In the genomic region with DNA sequence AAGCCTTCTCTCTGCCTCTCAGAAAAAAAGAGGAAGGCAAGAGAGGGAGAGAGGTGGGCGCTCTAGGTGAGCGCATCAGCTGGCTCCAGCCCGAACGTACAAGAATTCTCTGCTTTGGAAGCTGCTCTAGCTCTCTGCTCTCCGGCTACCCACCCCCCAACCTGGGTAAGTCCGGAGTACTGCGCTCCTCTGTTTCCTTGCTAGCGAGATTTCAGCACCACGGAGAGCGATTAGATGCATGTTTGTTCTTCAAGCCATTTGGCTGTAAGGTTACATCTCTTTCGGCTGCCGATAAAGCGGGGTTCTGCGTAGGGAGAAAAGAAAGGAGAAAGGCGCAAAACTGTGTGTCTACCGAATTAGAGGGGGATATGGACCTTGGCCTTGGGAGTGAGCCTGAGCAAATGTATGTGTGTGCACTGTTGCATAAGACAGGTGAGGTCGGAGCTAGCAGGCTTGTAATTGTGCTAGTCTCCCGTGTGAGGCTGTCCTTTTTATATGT, we compare ENCODE assay signal across 9 mouse cellular contexts. TPM values are rescaled to one million over a fixed set of nuclear protein-coding genes. Genes with fewer than 3 reads are reported as not detected.
DNase-seq lines count a peak whose midpoint lies in the region; ATAC-seq and TF ChIP-seq lines count a peak whose summit lies in the region.
"Had no signal": no experiment of that assay in that cellular context is flagged by ENCODE, and none has a peak within 500 bp of the region (broad histone marks: within the 10 kb centered on the region; RNA-seq: fewer than 3 reads in every experiment).

No protein-coding gene starts in this region.

- DNase-seq in Patski (ENCODE audit: low read depth, low spot score) (no peak), MN1 (ENCODE audit: low spot score) (no peak)
- DNase-seq in c-Kit-positive CD71-positive TER-119-negative erythroid progenitor cells, embryonic 14.5 days (ENCODE audit: low read depth): peak; percentile 40
- peak; percentile 88 for DNase-seq in forebrain, embryonic 11.5 days (ENCODE audit: low spot score)
- DNase-seq in hindbrain, embryonic 11.5 days (ENCODE audit: low spot score): peak; percentile 86
- DNase-seq in layer of hippocampus, postnatal 36 days: peak; percentile 62
- DNase-seq in lung, postnatal 4 days: peak; percentile 47 to 68
- DNase-seq in right cerebral cortex, postnatal 10 days (ENCODE audit: low spot score in 2 of 2): peak; percentile 74 to 77

- POLR2A ChIA-PET in Patski (lab: Charles Lee): no interaction called here

- peak overlapping the region; percentile 19 for H3K4me3 ChIP-seq in forebrain, embryonic 11.5 days (ENCODE audit: low read depth, low read length)
- peak overlapping the region; percentile 25 for H3K4me3 ChIP-seq in hindbrain, embryonic 11.5 days (ENCODE audit: low read depth, low read length)
- H3K4me3 ChIP-seq: heart, embryonic 15.5 days had no signal

- no peak overlapping the region for H3K9ac ChIP-seq in forebrain, embryonic 11.5 days (ENCODE audit: low read length)
- 0 out of 2 replicates have a peak overlapping the region, but pooled peaks have one; percentile 1 for H3K9ac ChIP-seq in hindbrain, embryonic 11.5 days (ENCODE audit: low read depth, low read length)
- H3K9ac ChIP-seq: heart, embryonic 15.5 days had no signal

- ATAC-seq in Patski: peak; percentile 60
- ATAC-seq in forebrain, embryonic 11.5 days (replicated peaks; ENCODE audit: low FRiP score): peak; percentile 85
- ATAC-seq in hindbrain, embryonic 11.5 days (ENCODE audit: low FRiP score): peak; percentile 75; the same call in 1 of the 2 replicates

- H3K27ac ChIP-seq in forebrain, embryonic 11.5 days (ENCODE audit: low read depth, low read length): no peak overlapping the region
- H3K27ac ChIP-seq in hindbrain, embryonic 11.5 days (ENCODE audit: low read depth, low read length): no peak overlapping the region
- H3K27ac ChIP-seq: heart, embryonic 15.5 days had no signal

- under 1% methylated on average over 18 of the region's 18 CpGs for WGBS in forebrain, embryonic 11.5 days
- under 1% methylated on average over 18 of the region's 18 CpGs for WGBS in hindbrain, embryonic 11.5 days

- H3K4me2 ChIP-seq in forebrain, embryonic 11.5 days (ENCODE audit: low read depth, low read length, severe bottlenecking): peak overlapping the region; percentile 44
- peak overlapping the region; percentile 49 for H3K4me2 ChIP-seq in hindbrain, embryonic 11.5 days (replicated peaks; ENCODE audit: low read depth, low read length)
- H3K4me2 ChIP-seq: heart, embryonic 15.5 days had no signal

- in situ Hi-C loops in Patski (cut with MboI; ENCODE audit: low pct_unique_long_range_greater_than_20kb): no loop called here

- H3K9me3 ChIP-seq in forebrain, embryonic 11.5 days (ENCODE audit: control insufficient read depth, low read length): no peaks in the 10 kb centered on the region
- no peaks in the 10 kb centered on the region for H3K9me3 ChIP-seq in hindbrain, embryonic 11.5 days (ENCODE audit: control insufficient read depth, low read length)
- H3K9me3 ChIP-seq: heart, embryonic 15.5 days had no signal

- H3K36me3 ChIP-seq in forebrain, embryonic 11.5 days (ENCODE audit: control insufficient read depth, insufficient read depth, low read length): no peaks in the 10 kb centered on the region
- no peaks in the 10 kb centered on the region for H3K36me3 ChIP-seq in hindbrain, embryonic 11.5 days (ENCODE audit: control insufficient read depth, insufficient read depth, low read length)
- H3K36me3 ChIP-seq: heart, embryonic 15.5 days had no signal

- CTCF ChIA-PET in Patski (lab: Charles Lee): interaction anchor here (0.8 to 1.1 kb wide), 4 partner anchors 27 to 556 kb away, joined by 3 read pairs; no protein-coding TSS in a partner anchor

- H3K27me3 ChIP-seq in Patski: peaks cover 14% of the 10 kb centered on the region
- no peaks in the 10 kb centered on the region for H3K27me3 ChIP-seq in forebrain, embryonic 11.5 days (ENCODE audit: control insufficient read depth, insufficient read depth, low read length)
- no peaks in the 10 kb centered on the region for H3K27me3 ChIP-seq in hindbrain, embryonic 11.5 days (ENCODE audit: control insufficient read depth, insufficient read depth, low read length)

- no peak for TF ChIP-seq CTCF in Patski (IDR thresholded peaks at IDR 0.05)

- no peaks in the 10 kb centered on the region; the same call in 1 of the 2 replicates for H3K4me1 ChIP-seq in forebrain, embryonic 11.5 days (replicated peaks; ENCODE audit: control insufficient read depth, insufficient read depth, low read length)
- H3K4me1 ChIP-seq in hindbrain, embryonic 11.5 days (replicated peaks; ENCODE audit: control insufficient read depth, insufficient read depth, low read length): no peaks in the 10 kb centered on the region

RNA-seq across cellular contexts. Expression of a gene that starts 0.5 kb away (rescaled TPM):
- 0.08 TPM for polyA plus RNA-seq in Patski (2021)
- polyA plus RNA-seq in forebrain, embryonic 11.5 days (2014; fragmentation: Nextera tagmentation; extraction: Ambion mirVana): 0.19 and 0.77 TPM in 2 replicates
- 0.32 and 0.49 TPM in 2 replicates for polyA plus RNA-seq in hindbrain, embryonic 11.5 days (2014; fragmentation: Nextera tagmentation; extraction: Ambion mirVana)
- 100 to 1,000 TPM; 150 to 178 TPM for total RNA-seq in layer of hippocampus, postnatal 36 days (2021)

Comparison
In these comparisons a context has a peak if more than half of its experiments do, and no peak if none do; other contexts are left out.
1. DNase-seq: peak in c-Kit-positive CD71-positive TER-119-negative erythroid progenitor cells, embryonic 14.5 days (single experiment), forebrain, embryonic 11.5 days (single experiment), hindbrain, embryonic 11.5 days (single experiment), layer of hippocampus, postnatal 36 days (2 of 2), lung, postnatal 4 days (2 of 2) and right cerebral cortex, postnatal 10 days (2 of 2); none in Patski (single experiment) and MN1 (single experiment).
2. Peak in every context shown above with its lines, with median percentiles within 50 percentile points of each other: ATAC-seq.